Mouse (Mus musculus): Measurements from ENCODE around the gene Dlst. TPM values are rescaled to one million over a fixed set of nuclear protein-coding genes. Genes with fewer than 3 reads are reported as not detected.
"Not testable (repeated sequence)": the region's sequence is repeated elsewhere in the genome, so short reads cannot be mapped to it uniquely, and the experiment has no call there.

Gene Dlst
- polyA plus RNA-seq, 1 experiment from 2014 or later, result 108 TPM

DNA sequence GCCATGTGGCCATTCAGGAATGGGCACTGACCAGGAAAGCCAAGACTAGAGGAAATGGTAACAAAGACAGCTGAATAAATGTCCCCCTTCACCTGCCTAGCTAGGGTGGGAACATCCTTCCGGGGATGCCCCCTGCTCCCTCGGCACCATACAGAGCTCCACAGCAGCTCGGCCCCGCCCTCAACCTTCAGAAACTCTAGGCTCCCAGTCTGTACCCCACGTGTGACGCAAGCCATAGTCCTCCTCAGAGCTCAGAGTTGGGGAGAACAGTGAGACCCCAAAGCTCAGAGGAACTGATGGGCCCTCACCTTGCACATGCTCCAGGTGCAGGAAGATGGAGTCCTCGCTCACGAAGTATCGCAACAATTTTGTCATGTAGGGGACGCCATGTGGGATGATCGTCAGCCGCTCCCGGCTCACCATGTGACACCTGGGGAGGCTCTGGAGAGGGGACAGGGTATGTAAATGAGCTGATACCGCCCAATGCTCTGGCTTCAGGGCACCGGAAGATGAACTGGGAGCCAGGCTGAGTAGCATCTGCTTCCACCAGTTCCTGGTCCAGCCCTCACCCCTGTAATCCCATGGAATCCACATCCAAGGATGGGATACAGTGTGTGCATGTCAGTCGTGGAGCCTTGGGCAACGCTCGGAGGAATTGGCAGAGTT, 29.5 kb downstream of the Dlst start:
- Histone ChIP-seq H3K4me3 (no peak overlapping the region), H3K9ac (no peak overlapping the region), H3K27ac (no peak overlapping the region), H3K9me3 (no peaks in the 10 kb centered on the region), H3K4me1 (peaks cover 16% of the 10 kb centered on the region), H3K36me3 (no peaks in the 10 kb centered on the region), H3K4me2 (no peak overlapping the region), H3K27me3 (0 out of 2 replicates have a peak, but pooled peaks cover 3% of the 10 kb centered on the region)
- 32% methylated on average over 18 of the region's 18 CpGs for whole genome bisulfite sequencing
- no peak for ATAC-seq (ENCODE audit: borderline replicate concordance, extremely low read depth, low FRiP score, low TSS enrichment)

- Histone ChIP-seq H3K9me3 (no peaks in the 10 kb centered on the region), H3K9ac (no peak overlapping the region), H3K4me2 (no peak overlapping the region), H3K27ac (no peak overlapping the region), H3K4me3 (no peak overlapping the region), H3K36me3 (no peaks in the 10 kb centered on the region), H3K4me1 (peaks cover 17% of the 10 kb centered on the region), H3K27me3 (0 out of 2 replicates have a peak, but pooled peaks cover 3% of the 10 kb centered on the region)
- 72% methylated on average over 6 of the region's 6 CpGs for WGBS
- ATAC-seq (ENCODE audit: borderline replicate concordance, extremely low read depth, low FRiP score, low TSS enrichment), result no peak
Observed at GRCm38 (mm10) chr12:85141096-85141495, 30.5 kb downstream of the Dlst start.

- no peak for ATAC-seq (ENCODE audit: borderline replicate concordance, extremely low read depth, low FRiP score, low TSS enrichment)
- no peak overlapping the region for H3K9ac ChIP-seq
- no peak overlapping the region for H3K27ac ChIP-seq
- no peak overlapping the region for H3K4me3 ChIP-seq
- H3K4me1 ChIP-seq, result peaks cover 22% of the 10 kb centered on the region
- no peaks in the 10 kb centered on the region for H3K9me3 ChIP-seq
- H3K27me3 ChIP-seq, result 0 out of 2 replicates have a peak, but pooled peaks cover 3% of the 10 kb centered on the region
- 19% methylated on average over 4 of the region's 4 CpGs for WGBS
- H3K36me3 ChIP-seq, result no peaks in the 10 kb centered on the region
- H3K4me2 ChIP-seq, result no peak overlapping the region
Observed at GRCm38 (mm10) chr12:85142803-85143202, 32.2 kb downstream of the Dlst start.

DNA sequence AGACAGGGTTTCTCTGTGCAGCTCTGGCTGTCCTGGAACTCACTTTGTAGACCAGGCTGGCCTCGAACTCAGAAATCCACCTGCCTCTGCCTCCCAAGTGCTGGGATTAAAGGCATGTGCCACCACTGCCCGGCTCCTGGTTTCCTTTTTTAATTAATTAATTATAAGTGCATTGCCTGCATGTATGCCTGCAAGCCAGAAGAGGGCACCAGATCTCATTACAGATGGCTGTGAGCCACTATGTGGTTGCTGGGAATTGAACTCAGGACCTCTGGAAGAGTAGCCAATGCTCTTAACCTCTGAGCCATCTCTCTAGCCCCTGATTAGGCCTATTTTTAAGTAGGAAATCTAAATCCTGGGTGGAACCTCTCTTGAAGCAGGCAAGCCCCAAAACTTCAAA, 33.6 kb downstream of the Dlst start:
- not testable (repeated sequence) for H3K36me3 ChIP-seq; H3K4me3 ChIP-seq; H3K4me2 ChIP-seq; H3K9me3 ChIP-seq; H3K9ac ChIP-seq; H3K27ac ChIP-seq; ATAC-seq (ENCODE audit: borderline replicate concordance, extremely low read depth, low FRiP score, low TSS enrichment); H3K27me3 ChIP-seq
- WGBS, result 65% methylated on average over 2 of the region's 2 CpGs
- peaks cover 22% of the 10 kb centered on the region for H3K4me1 ChIP-seq

GRCm38 (mm10) chr12:85144821-85145220, 34.2 kb downstream of the Dlst start:
- Histone ChIP-seq H3K27ac (no peak overlapping the region), H3K27me3 (no peaks in the 10 kb centered on the region), H3K9me3 (no peaks in the 10 kb centered on the region), H3K4me1 (peaks cover 22% of the 10 kb centered on the region), H3K4me3 (no peak overlapping the region), H3K36me3 (no peaks in the 10 kb centered on the region), H3K4me2 (no peak overlapping the region), H3K9ac (no peak overlapping the region)
- ATAC-seq (ENCODE audit: borderline replicate concordance, extremely low read depth, low FRiP score, low TSS enrichment), result no peak
- 90% methylated on average over 4 of the region's 4 CpGs for WGBS

DNA sequence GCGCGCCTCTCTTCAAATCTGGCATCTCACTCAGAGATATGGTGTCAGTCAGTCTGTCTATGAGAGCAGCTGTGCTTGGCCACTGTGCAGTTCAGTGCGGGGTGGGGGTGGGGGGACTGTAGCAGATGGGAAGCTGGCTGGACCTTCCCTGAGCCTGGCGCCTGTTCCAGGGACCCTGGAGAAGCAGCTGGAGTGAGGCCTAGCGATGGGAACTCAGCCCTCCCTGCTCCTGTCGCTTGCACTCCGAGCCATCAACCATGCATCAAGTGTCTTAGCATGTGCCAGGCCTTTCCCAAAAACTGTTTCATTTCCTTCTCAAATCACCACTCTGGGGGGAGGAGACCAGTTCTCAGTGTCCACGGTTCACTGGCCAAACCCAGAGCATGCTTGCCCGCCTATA, 35.0 kb downstream of the Dlst start:
- H3K4me3 ChIP-seq, result no peak overlapping the region
- H3K9ac ChIP-seq, result no peak overlapping the region
- WGBS, result 39% methylated on average over 9 of the region's 9 CpGs
- H3K27ac ChIP-seq, result peak overlapping the region; percentile 51
- no peaks in the 10 kb centered on the region for H3K9me3 ChIP-seq
- H3K27me3 ChIP-seq, result peaks cover 5% of the 10 kb centered on the region
- H3K4me1 ChIP-seq, result peaks cover 27% of the 10 kb centered on the region
- peak; percentile 77 for ATAC-seq (ENCODE audit: borderline replicate concordance, extremely low read depth, low FRiP score, low TSS enrichment)
- H3K4me2 ChIP-seq, result no peak overlapping the region
- H3K36me3 ChIP-seq, result no peaks in the 10 kb centered on the region

DNA sequence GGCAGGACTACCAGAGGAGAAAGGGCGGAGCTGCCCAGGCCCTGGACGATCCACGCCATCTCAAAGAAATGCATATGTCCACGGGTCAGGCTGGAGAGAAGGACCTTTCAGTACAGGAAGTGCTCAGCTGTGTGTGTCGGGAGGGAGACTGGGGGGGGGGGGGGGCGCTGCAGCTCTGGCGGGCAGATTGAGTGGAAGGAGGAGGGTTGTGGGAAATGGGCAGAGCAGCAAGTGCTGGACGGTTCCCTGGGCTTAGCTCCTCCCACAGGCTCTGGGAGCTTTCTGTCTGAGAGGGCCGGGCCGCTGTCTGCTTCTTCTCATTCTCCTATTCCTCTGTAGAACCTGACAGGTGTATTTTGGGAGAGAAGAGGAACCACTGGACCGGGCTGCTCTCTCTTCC, 35.7 kb downstream of the Dlst start:
- no peaks in the 10 kb centered on the region for H3K9me3 ChIP-seq
- ATAC-seq (ENCODE audit: borderline replicate concordance, extremely low read depth, low FRiP score, low TSS enrichment), result peak; percentile 24; the same call in 1 of the 2 replicates
- H3K27me3 ChIP-seq, result peaks cover 12% of the 10 kb centered on the region
- no peak overlapping the region for H3K9ac ChIP-seq
- H3K4me2 ChIP-seq, result no peak overlapping the region
- no peaks in the 10 kb centered on the region for H3K36me3 ChIP-seq
- peak overlapping the region; percentile 51; the same call in 1 of the 2 replicates for H3K27ac ChIP-seq
- H3K4me3 ChIP-seq, result no peak overlapping the region
- WGBS, result 17% methylated on average over 11 of the region's 11 CpGs
- peaks cover 34% of the 10 kb centered on the region for H3K4me1 ChIP-seq

- Histone ChIP-seq H3K27ac (no peak overlapping the region), H3K4me2 (no peak overlapping the region), H3K4me1 (peaks cover 35% of the 10 kb centered on the region), H3K9me3 (no peaks in the 10 kb centered on the region), H3K4me3 (no peak overlapping the region), H3K9ac (no peak overlapping the region), H3K27me3 (peaks cover 12% of the 10 kb centered on the region), H3K36me3 (no peaks in the 10 kb centered on the region)
- ATAC-seq (ENCODE audit: borderline replicate concordance, extremely low read depth, low FRiP score, low TSS enrichment), result no peak
- 78% methylated on average over 9 of the region's 9 CpGs for WGBS
Observed at GRCm38 (mm10) chr12:85146881-85147280, 36.2 kb downstream of the Dlst start.

DNA sequence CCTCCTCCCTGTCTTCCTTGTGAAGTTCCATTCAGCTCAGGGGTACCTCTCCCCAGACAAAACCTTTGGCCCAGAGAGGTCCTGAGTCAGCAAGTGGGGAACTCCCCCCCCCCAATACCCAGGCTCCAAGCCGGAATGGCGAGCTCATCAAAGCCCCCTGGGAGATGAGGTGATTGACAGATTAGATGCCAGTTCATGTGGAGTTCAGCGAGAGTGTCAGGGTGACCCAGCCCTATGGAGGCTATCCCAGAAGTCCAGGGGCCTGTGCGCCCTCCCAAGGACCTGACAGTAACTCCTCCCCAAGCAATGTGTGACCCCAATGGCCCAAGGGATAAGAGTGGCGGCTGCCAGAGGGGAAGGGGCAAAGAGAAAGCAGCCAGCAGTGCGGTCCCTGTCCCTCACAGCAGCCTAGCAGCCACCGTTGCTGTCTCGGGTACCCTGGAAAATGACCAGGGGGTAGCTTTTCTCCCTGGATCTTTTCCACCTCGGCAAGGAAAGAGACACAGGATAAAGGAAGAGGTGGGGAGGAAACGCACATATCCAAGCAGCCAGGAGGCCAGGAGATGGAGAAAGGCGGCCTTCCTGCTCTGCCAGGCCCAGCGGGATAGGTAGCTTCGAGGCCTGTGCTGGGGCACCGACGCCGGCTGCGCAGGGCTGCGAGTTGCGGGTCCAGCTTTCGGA, 39.8 kb downstream of the Dlst start:
- Histone ChIP-seq H3K9me3 (no peaks in the 10 kb centered on the region), H3K4me1 (peaks cover 31% of the 10 kb centered on the region), H3K27me3 (peaks cover 12% of the 10 kb centered on the region), H3K4me3 (peak overlapping the region; percentile 27), H3K9ac (0 out of 2 replicates have a peak overlapping the region, but pooled peaks have one; percentile 16), H3K4me2 (peak overlapping the region; percentile 56), H3K27ac (no peak overlapping the region), H3K36me3 (no peaks in the 10 kb centered on the region)
- ATAC-seq (ENCODE audit: borderline replicate concordance, extremely low read depth, low FRiP score, low TSS enrichment), result no peak
- WGBS, result 7% methylated on average over 20 of the region's 20 CpGs

DNA sequence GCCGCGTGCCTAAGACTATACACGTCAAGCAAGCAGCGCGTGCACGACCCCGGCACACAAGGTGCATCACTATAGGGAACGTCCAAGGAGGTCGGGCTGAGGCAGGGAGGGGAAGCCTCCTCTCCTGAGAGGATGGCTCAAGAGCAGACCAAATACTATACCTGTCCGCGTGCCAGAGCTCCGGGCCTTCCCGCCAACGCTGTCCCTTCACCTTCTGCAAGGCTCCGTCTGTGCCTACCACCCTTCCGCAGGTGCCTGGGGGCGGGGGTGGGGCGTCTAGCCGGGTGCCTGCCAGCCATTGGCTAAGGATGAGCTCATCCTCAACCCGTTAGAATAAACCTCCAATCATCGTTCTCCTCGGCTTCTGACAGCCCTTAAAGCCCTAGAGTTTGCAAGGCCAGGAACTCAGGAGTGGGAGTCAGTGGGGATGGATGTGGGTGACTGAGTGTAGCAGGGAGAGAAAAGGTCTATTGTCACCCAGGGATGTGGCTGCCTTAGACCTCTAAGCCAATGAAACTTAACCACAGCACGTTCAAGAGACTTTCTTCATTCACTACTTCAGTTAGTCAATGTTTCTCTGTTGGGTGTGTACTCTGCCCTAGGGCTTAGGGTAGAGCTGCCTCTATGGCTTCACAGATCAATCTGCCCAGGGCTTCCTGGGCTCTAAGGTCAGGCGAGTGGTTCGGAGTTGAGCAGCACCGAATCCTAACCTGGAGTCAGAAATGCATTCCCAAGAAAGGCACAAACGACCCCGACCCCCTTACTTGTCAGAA, 40.6 kb downstream of the Dlst start, which contains the start of gene Rps6kl1:
TSS of gene Rps6kl1 (minus strand) at position 263 of the 773 bp plus-strand sequence.
- Histone ChIP-seq H3K36me3 (no peaks in the 10 kb centered on the region), H3K4me2 (peak within 1 kb of the TSS; percentile 56), H3K4me3 (peak within 1 kb of the TSS; percentile 27), H3K9me3 (no peaks in the 10 kb centered on the region), H3K4me1 (peaks cover 29% of the 10 kb centered on the region), H3K9ac (0 out of 2 replicates have a peak within 1 kb of the TSS, but pooled peaks have one; percentile 16), H3K27me3 (peaks cover 12% of the 10 kb centered on the region), H3K27ac (no peak within 1 kb of the TSS)
- ATAC-seq (ENCODE audit: borderline replicate concordance, extremely low read depth, low FRiP score, low TSS enrichment), result peak; percentile 73; the same call in 1 of the 2 replicates
- 19% methylated on average over 28 of the region's 28 CpGs for WGBS

- no peaks in the 10 kb centered on the region for H3K9me3 ChIP-seq
- H3K27ac ChIP-seq, result no peak overlapping the region
- H3K4me3 ChIP-seq, result no peak overlapping the region
- ATAC-seq (ENCODE audit: borderline replicate concordance, extremely low read depth, low FRiP score, low TSS enrichment), result no peak
- H3K27me3 ChIP-seq, result peaks cover 12% of the 10 kb centered on the region
- H3K4me2 ChIP-seq, result no peak overlapping the region
- peaks cover 25% of the 10 kb centered on the region for H3K4me1 ChIP-seq
- no peak overlapping the region for H3K9ac ChIP-seq
- H3K36me3 ChIP-seq, result no peaks in the 10 kb centered on the region
- WGBS, result 53% methylated on average over 3 of the region's 3 CpGs
Observed at GRCm38 (mm10) chr12:85153011-85153410, 42.4 kb downstream of the Dlst start.
